Mouse (Mus musculus) hindbrain, embryonic 11.5 days (tissue): ENCODE results near the gene Pfdn6. TPM values are rescaled to one million over a fixed set of nuclear protein-coding genes. Genes with fewer than 3 reads are reported as not detected.

ENCODE experiments used
- polyA plus RNA-seq: library from polyadenylated mRNA; unstranded; fragments of >200 nt; fragmentation: Nextera tagmentation; extraction: Ambion mirVana; gene quantifications from 2 replicates; pipeline ENCODE4 v1.2.1, GENCODE M21; 2014

The Pfdn6 gene
- polyA plus RNA-seq, 1 experiment from 2014 or later = 201 TPM

Other genes with a start within 250 kb of the Pfdn6 start
- gene March2, start 221.7 kb downstream of the Pfdn6 start, polyA plus RNA-seq = 40.2 and 45.4 TPM in 2 replicates
- 334 and 359 TPM in 2 replicates for gene Rab11b, start 179.8 kb downstream of the Pfdn6 start, polyA plus RNA-seq
- 22.0 and 22.5 TPM in 2 replicates for gene Angptl4, start 158.5 kb downstream of the Pfdn6 start, polyA plus RNA-seq
- 22.7 and 30.1 TPM in 2 replicates for gene Kank3, start 129.8 kb downstream of the Pfdn6 start, polyA plus RNA-seq
- gene Rps28, start 115.8 kb downstream of the Pfdn6 start, polyA plus RNA-seq = 706 and 742 TPM in 2 replicates
- 445 and 467 TPM in 2 replicates for gene Ndufa7, start 115.8 kb downstream of the Pfdn6 start, polyA plus RNA-seq
- 73.7 and 76.1 TPM in 2 replicates for gene Cd320, start 97.3 kb downstream of the Pfdn6 start, polyA plus RNA-seq
- gene Gm7029, start 66.5 kb downstream of the Pfdn6 start, polyA plus RNA-seq = not detected in 2 replicates
- 5.3 and 9.9 TPM in 2 replicates for gene Kifc1, start 49.7 kb downstream of the Pfdn6 start, polyA plus RNA-seq
- 0.86 TPM in 1 of 2 replicates, not detected in the other for gene Platr17, start 35.2 kb downstream of the Pfdn6 start, polyA plus RNA-seq
- 47.0 and 60.0 TPM in 2 replicates for gene Daxx, start 30.9 kb downstream of the Pfdn6 start, polyA plus RNA-seq
- gene Tapbp, start 24.4 kb downstream of the Pfdn6 start, polyA plus RNA-seq = 14.5 and 16.6 TPM in 2 replicates
- gene Zbtb22, start 24.4 kb downstream of the Pfdn6 start, polyA plus RNA-seq = 8.1 and 9.3 TPM in 2 replicates
- gene Rgl2, start 10.8 kb downstream of the Pfdn6 start, polyA plus RNA-seq = 32.5 and 32.9 TPM in 2 replicates
- 26.8 and 29.4 TPM in 2 replicates for gene Wdr46, start 317 bp upstream of the Pfdn6 start, polyA plus RNA-seq
- gene B3galt4, start 11.1 kb upstream of the Pfdn6 start, polyA plus RNA-seq = 4.8 and 5.3 TPM in 2 replicates
- gene Vps52, start 15.5 kb upstream of the Pfdn6 start, polyA plus RNA-seq = 38.2 and 39.4 TPM in 2 replicates
- 1,221 and 1,241 TPM in 2 replicates for gene Rps18, start 15.7 kb upstream of the Pfdn6 start, polyA plus RNA-seq
- gene H2-K1, start 60.0 kb upstream of the Pfdn6 start, polyA plus RNA-seq = 18.7 and 19.4 TPM in 2 replicates
- 5.9 and 6.3 TPM in 2 replicates for gene Ring1, start 84.3 kb upstream of the Pfdn6 start, polyA plus RNA-seq
- 50.5 and 54.8 TPM in 2 replicates for gene H2-Ke6, start 87.7 kb upstream of the Pfdn6 start, polyA plus RNA-seq
- 75.9 and 80.3 TPM in 2 replicates for gene Slc39a7, start 91.3 kb upstream of the Pfdn6 start, polyA plus RNA-seq
- gene Rxrb, start 91.5 kb upstream of the Pfdn6 start, polyA plus RNA-seq = 16.3 and 16.8 TPM in 2 replicates
- 0.91 and 1.4 TPM in 2 replicates for gene Col11a2, start 99.1 kb upstream of the Pfdn6 start, polyA plus RNA-seq
- gene H2-Oa, start 152.0 kb upstream of the Pfdn6 start, polyA plus RNA-seq = 0.26 and 0.32 TPM in 2 replicates
- gene H2-DMa, start 179.2 kb upstream of the Pfdn6 start, polyA plus RNA-seq = 8.6 and 13.8 TPM in 2 replicates
- 113 and 159 TPM in 2 replicates for gene Brd2, start 182.3 kb upstream of the Pfdn6 start, polyA plus RNA-seq
- not detected in 2 replicates for gene H2-DMb2, start 203.0 kb upstream of the Pfdn6 start, polyA plus RNA-seq
- 0.29 and 0.94 TPM in 2 replicates for gene H2-DMb1, start 212.7 kb upstream of the Pfdn6 start, polyA plus RNA-seq
- gene Tap1, start 247.2 kb upstream of the Pfdn6 start, polyA plus RNA-seq = 1.0 and 1.1 TPM in 2 replicates
- gene Psmb9, start 247.4 kb upstream of the Pfdn6 start, polyA plus RNA-seq = 0.42 and 1.1 TPM in 2 replicates